In the genomic region with DNA sequence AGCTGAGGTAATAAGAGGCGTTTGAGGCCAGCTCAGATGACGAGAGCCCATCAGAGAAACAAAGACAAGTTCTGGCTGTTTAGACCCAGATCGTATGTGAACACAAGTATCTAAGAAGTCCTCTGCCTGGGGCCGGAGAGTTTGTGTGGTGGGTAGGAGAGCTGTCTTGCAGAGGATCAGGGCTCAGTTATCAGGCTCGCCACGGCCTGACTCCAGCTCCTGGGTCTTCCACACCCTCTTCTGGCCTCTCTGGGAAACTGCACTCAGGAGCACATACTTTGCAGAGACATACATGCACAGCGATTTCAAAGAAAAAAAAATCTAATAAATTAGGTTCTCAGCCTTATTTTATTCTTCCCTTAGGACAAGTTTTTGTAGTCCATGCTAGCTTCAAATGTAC, we compare ENCODE assay signal across 30 mouse cellular contexts. TPM values are rescaled to one million over a fixed set of nuclear protein-coding genes. Genes with fewer than 3 reads are reported as not detected.
DNase-seq lines count a peak whose midpoint lies in the region; ATAC-seq and TF ChIP-seq lines count a peak whose summit lies in the region.
"Had no signal": no experiment of that assay in that cellular context is flagged by ENCODE, and none has a peak within 500 bp of the region (broad histone marks: within the 10 kb centered on the region; RNA-seq: fewer than 3 reads in every experiment).

No protein-coding gene starts in this region.

- no peaks in the 10 kb centered on the region for H3K36me3 ChIP-seq in kidney, embryonic 15.5 days
- peaks cover 31% of the 10 kb centered on the region for H3K36me3 ChIP-seq in E14TG2a.4 (ENCODE audit: insufficient read depth, low read length)
- H3K36me3 ChIP-seq in MEL (ENCODE audit: control insufficient read depth in 1 of 2, insufficient read depth in 2 of 2, low read length in 2 of 2), result no peaks in the 10 kb centered on the region
- H3K36me3 ChIP-seq in intestine, embryonic 16.5 days (ENCODE audit: control insufficient read depth, insufficient read depth, low read length), result no peaks in the 10 kb centered on the region
- H3K36me3 ChIP-seq: embryonic facial prominence, embryonic 13.5 days; G1E; heart, embryonic 15.5 days; hindbrain, embryonic 13.5 days had no signal

- no peaks in the 10 kb centered on the region for H3K9me3 ChIP-seq in kidney, embryonic 15.5 days (replicated peaks)
- H3K9me3 ChIP-seq in E14TG2a.4 (ENCODE audit: low read length), result peaks cover 3% of the 10 kb centered on the region; the same call in 1 of the 2 replicates
- H3K9me3 ChIP-seq in MEL (replicated peaks; ENCODE audit: insufficient read depth, low read length), result no peaks in the 10 kb centered on the region
- H3K9me3 ChIP-seq in intestine, embryonic 16.5 days (ENCODE audit: control insufficient read depth, low read length), result no peaks in the 10 kb centered on the region
- H3K9me3 ChIP-seq: embryonic facial prominence, embryonic 13.5 days; forebrain, embryonic 13.5 days; G1E; heart, embryonic 15.5 days; hindbrain, embryonic 13.5 days had no signal

- H3K27me3 ChIP-seq in kidney, embryonic 15.5 days, result no peaks in the 10 kb centered on the region
- H3K27me3 ChIP-seq in E14TG2a.4 (ENCODE audit: insufficient read depth, low read length), result peaks cover 46% of the 10 kb centered on the region
- peaks cover 3 to 12% of the 10 kb centered on the region in 2 experiments for H3K27me3 ChIP-seq in MEL (ENCODE audit: control insufficient read depth in 1 of 2, insufficient read depth in 2 of 2, low read length in 2 of 2)
- H3K27me3 ChIP-seq in intestine, embryonic 16.5 days (replicated peaks; ENCODE audit: control insufficient read depth, insufficient read depth, low read length), result no peaks in the 10 kb centered on the region
- H3K27me3 ChIP-seq: embryonic facial prominence, embryonic 13.5 days; forebrain, embryonic 13.5 days; heart, embryonic 15.5 days; hindbrain, embryonic 13.5 days had no signal

- no peak for TF ChIP-seq EP300 in MEL (IDR thresholded peaks at IDR 0.05; ENCODE audit: low read depth in 1 of 2, low read length in 2 of 2)

- TF ChIP-seq CTCF in E14TG2a.4 (conservative IDR thresholded peaks at IDR 0.05; ENCODE audit: low read length) (peak; percentile 46), MEL (IDR thresholded peaks at IDR 0.05 in 2 of 3, conservative IDR thresholded peaks at IDR 0.05 in 1 of 3; ENCODE audit: control insufficient read depth in 1 of 3, insufficient read depth in 1 of 3, low read depth in 2 of 3, low read length in 3 of 3, poor library complexity in 1 of 3, severe bottlenecking in 1 of 3) (peak in 2 of 3 experiments; percentile 7 to 11; a peak in 1 of 6 replicates)
- no peak for TF ChIP-seq CTCF in left cerebral cortex, adult 2 months (IDR thresholded peaks at IDR 0.05)

- no peak for TF ChIP-seq POLR2A in MEL (IDR thresholded peaks at IDR 0.05; ENCODE audit: control insufficient read depth in 1 of 2, insufficient read depth in 1 of 2, low read depth in 1 of 2, low read length in 2 of 2, poor library complexity in 1 of 2)

- H3K79me2 ChIP-seq in MEL (ENCODE audit: control insufficient read depth, insufficient read depth, low read length, poor library complexity), result no peaks in the 10 kb centered on the region

- H3K4me3 ChIP-seq in kidney, embryonic 15.5 days (replicated peaks), result no peak overlapping the region
- H3K4me3 ChIP-seq in E14TG2a.4 (replicated peaks; ENCODE audit: low read length) (peak overlapping the region; percentile 74; the same call in 1 of the 2 replicates), MEL (ENCODE audit: control insufficient read depth in 1 of 2, insufficient read depth in 1 of 2, low read depth in 2 of 2, low read length in 2 of 2) (no peak overlapping the region)
- H3K4me3 ChIP-seq in intestine, embryonic 16.5 days (ENCODE audit: low read length), result no peak overlapping the region
- H3K4me3 ChIP-seq in left cerebral cortex, adult 2 months, result no peak overlapping the region
- H3K4me3 ChIP-seq: embryonic facial prominence, embryonic 13.5 days; forebrain, embryonic 13.5 days; heart, adult 2 months; heart, embryonic 15.5 days; hindbrain, embryonic 13.5 days had no signal

- H3K4me2 ChIP-seq in kidney, embryonic 15.5 days, result no peak overlapping the region
- no peak overlapping the region for H3K4me2 ChIP-seq in intestine, embryonic 16.5 days (ENCODE audit: low read depth, low read length)
- H3K4me2 ChIP-seq: embryonic facial prominence, embryonic 13.5 days; forebrain, embryonic 13.5 days; heart, embryonic 11.5 days; heart, embryonic 15.5 days; hindbrain, embryonic 13.5 days had no signal

- H3K27ac ChIP-seq in kidney, embryonic 15.5 days, result 0 out of 2 replicates have a peak overlapping the region, but pooled peaks have one; percentile 23
- H3K27ac ChIP-seq in MEL (ENCODE audit: control insufficient read depth, low read depth, low read length), result no peak overlapping the region
- no peak overlapping the region for H3K27ac ChIP-seq in intestine, embryonic 16.5 days (ENCODE audit: low read length)
- no peak overlapping the region for H3K27ac ChIP-seq in left cerebral cortex, adult 2 months
- H3K27ac ChIP-seq: embryonic facial prominence, embryonic 13.5 days; forebrain, embryonic 13.5 days; heart, adult 2 months; heart, embryonic 15.5 days; hindbrain, embryonic 13.5 days; hindbrain, postnatal 0 days had no signal

- no peak for ATAC-seq in kidney, embryonic 15.5 days (replicated peaks; ENCODE audit: low FRiP score)
- 0 out of 2 replicates have a peak, but pooled peaks have one; percentile 2 for ATAC-seq in intestine, embryonic 16.5 days
- ATAC-seq: CD4-positive, CD25-positive, alpha-beta regulatory T cell, adult 4 months; forebrain, embryonic 13.5 days; forebrain, postnatal 0 days; hindbrain, postnatal 0 days had no signal

- intact Hi-C loops in left cerebral cortex, adult 2 months (cut with DNase I), result no loop called here

- TF ChIP-seq RAD21 in MEL (IDR thresholded peaks at IDR 0.05; ENCODE audit: low read depth, low read length), result no peak

- WGBS in kidney, embryonic 15.5 days, result 92% methylated on average over 7 of the region's 7 CpGs
- WGBS in intestine, embryonic 16.5 days, result 90% methylated on average over 7 of the region's 7 CpGs

- H3K4me1 ChIP-seq in kidney, embryonic 15.5 days, result peaks cover 3% of the 10 kb centered on the region; the same call in 1 of the 2 replicates
- H3K4me1 ChIP-seq in E14TG2a.4 (replicated peaks; ENCODE audit: low read depth, low read length), result peaks cover 19% of the 10 kb centered on the region
- no peaks in the 10 kb centered on the region for H3K4me1 ChIP-seq in MEL (ENCODE audit: control insufficient read depth in 1 of 2, insufficient read depth in 2 of 2, low read length in 2 of 2)
- H3K4me1 ChIP-seq in intestine, embryonic 16.5 days (ENCODE audit: control insufficient read depth, insufficient read depth, low read length), result peaks cover 5% of the 10 kb centered on the region; the same call in 1 of the 2 replicates
- H3K4me1 ChIP-seq: forebrain, embryonic 13.5 days; heart, embryonic 15.5 days; hindbrain, embryonic 13.5 days had no signal

- no peak for DNase-seq in kidney, postnatal 36 days
- DNase-seq in MEL (ENCODE audit: low read depth, low spot score) (no peak), adipocyte (ENCODE audit: low spot score) (no peak)
- no peak for DNase-seq in right cerebral cortex, postnatal 14 days
- no peak for DNase-seq in left cerebral cortex, adult 2 months (ENCODE audit: extremely low spot score in 1 of 2, low spot score in 2 of 2)
- DNase-seq: adrenal gland, postnatal 10 days; B cell, adult 2 months; cerebellum, adult 11 months; cerebellum, adult 8-10 months; cerebellum, postnatal 25 days; forebrain, postnatal 0 days; gastrocnemius, postnatal 14 days; heart, adult 2 months; heart, postnatal 14 days had no signal

- no peak overlapping the region for H3K9ac ChIP-seq in kidney, embryonic 15.5 days
- no peak overlapping the region for H3K9ac ChIP-seq in MEL (ENCODE audit: control insufficient read depth, low read depth, low read length, poor library complexity, severe bottlenecking)
- H3K9ac ChIP-seq in intestine, embryonic 16.5 days (ENCODE audit: low read depth, low read length), result no peak overlapping the region
- H3K9ac ChIP-seq: embryonic facial prominence, embryonic 13.5 days; forebrain, embryonic 13.5 days; forebrain, postnatal 0 days; heart, embryonic 15.5 days; hindbrain, embryonic 13.5 days had no signal

RNA-seq across cellular contexts. Expression of a gene that starts 1.1 kb away (rescaled TPM):
- 0.19 and 0.24 TPM in 2 replicates for polyA plus RNA-seq in kidney, embryonic 15.5 days (2015; fragmentation: Nextera tagmentation; extraction: Ambion mirVana)
- total RNA-seq in MEL (2012; rRNA removed), result not detected in 2 replicates
- polyA plus RNA-seq in MEL (2012; ENCODE audit: insufficient read depth in 1 of 2, insufficient read length in 2 of 2, low read depth in 1 of 2, low replicate concordance in 2 of 2, missing spikeins in 1 of 2), result under 1 TPM in 1 of 2 experiments, not detected in 1; 0.06 TPM
- 0.09 and 0.17 TPM in 2 replicates for polyA plus RNA-seq in intestine, embryonic 16.5 days (2015; fragmentation: Nextera tagmentation; extraction: Ambion mirVana)
- total RNA-seq in left cerebral cortex, adult 2 months (2021), result not detected
- total RNA-seq: adrenal gland, postnatal 10 days; adrenal gland, postnatal 4 days; forebrain, postnatal 0 days; G1E; gastrocnemius, adult 18-20 months; gastrocnemius, postnatal 14 days; heart, adult 2 months; heart, postnatal 14 days; hematopoietic stem cell, adult 5-6 weeks; hindbrain, postnatal 0 days had no signal
- polyA plus RNA-seq: brain, embryonic 14.5 days; cortical plate, adult 2 months; forebrain, embryonic 13.5 days; forebrain, postnatal 0 days; G1E; hindbrain, embryonic 13.5 days; hindbrain, postnatal 0 days had no signal

RNA-seq across cellular contexts. Expression of a gene that starts 28.9 kb away (rescaled TPM):
- 58.7 and 62.6 TPM in 2 replicates for polyA plus RNA-seq in kidney, embryonic 15.5 days (2015; fragmentation: Nextera tagmentation; extraction: Ambion mirVana)
- 35.0 and 47.6 TPM in 2 replicates for total RNA-seq in MEL (2012; rRNA removed)
- polyA plus RNA-seq in MEL (2012; ENCODE audit: insufficient read depth in 1 of 2, insufficient read length in 2 of 2, low read depth in 1 of 2, low replicate concordance in 2 of 2, missing spikeins in 1 of 2), result 10 to 100 TPM in 1 of 2 experiments, not detected in 1; 64.2 TPM
- 106 and 107 TPM in 2 replicates for polyA plus RNA-seq in intestine, embryonic 16.5 days (2015; fragmentation: Nextera tagmentation; extraction: Ambion mirVana)
- total RNA-seq in left cerebral cortex, adult 2 months (2021), result 1 to 10 TPM; 7.9 to 9.1 TPM
- total RNA-seq: G1E had no signal
- polyA plus RNA-seq: G1E had no signal

RNA-seq across cellular contexts. Expression of a gene that starts 35.7 kb away (rescaled TPM):
- polyA plus RNA-seq in kidney, embryonic 15.5 days (2015; fragmentation: Nextera tagmentation; extraction: Ambion mirVana), result 4.4 and 4.8 TPM in 2 replicates
- total RNA-seq in MEL (2012; rRNA removed), result 0.07 TPM in 1 of 2 replicates, not detected in the other
- under 1 TPM in 1 of 2 experiments, not detected in 1; 0.50 TPM for polyA plus RNA-seq in MEL (2012; ENCODE audit: insufficient read depth in 1 of 2, insufficient read length in 2 of 2, low read depth in 1 of 2, low replicate concordance in 2 of 2, missing spikeins in 1 of 2)
- 5.0 and 7.6 TPM in 2 replicates for polyA plus RNA-seq in intestine, embryonic 16.5 days (2015; fragmentation: Nextera tagmentation; extraction: Ambion mirVana)
- 1 to 10 TPM; 2.5 to 2.7 TPM for total RNA-seq in left cerebral cortex, adult 2 months (2021)
- polyA plus RNA-seq: CD4-positive, CD25-positive, alpha-beta regulatory T cell, adult 4 months; G1E had no signal

RNA-seq across cellular contexts. Expression of a gene that starts 47.9 kb away (rescaled TPM):
- polyA plus RNA-seq in kidney, embryonic 15.5 days (2015; fragmentation: Nextera tagmentation; extraction: Ambion mirVana), result 1.8 and 2.8 TPM in 2 replicates
- not detected in 2 replicates for total RNA-seq in MEL (2012; rRNA removed)
- polyA plus RNA-seq in MEL (2012; ENCODE audit: insufficient read depth in 1 of 2, insufficient read length in 2 of 2, low read depth in 1 of 2, low replicate concordance in 2 of 2, missing spikeins in 1 of 2), result under 1 TPM in 1 of 2 experiments, not detected in 1; 0.46 TPM
- polyA plus RNA-seq in intestine, embryonic 16.5 days (2015; fragmentation: Nextera tagmentation; extraction: Ambion mirVana), result 2.0 and 2.3 TPM in 2 replicates
- not detected for total RNA-seq in left cerebral cortex, adult 2 months (2021)
- total RNA-seq: forebrain, postnatal 0 days; hindbrain, postnatal 0 days had no signal
- polyA plus RNA-seq: cortical plate, adult 2 months; G1E had no signal

RNA-seq across cellular contexts. Expression of a gene that starts 53.1 kb away (rescaled TPM):
- polyA plus RNA-seq in kidney, embryonic 15.5 days (2015; fragmentation: Nextera tagmentation; extraction: Ambion mirVana), result 5.4 and 6.1 TPM in 2 replicates
- 2.1 and 2.5 TPM in 2 replicates for total RNA-seq in MEL (2012; rRNA removed)
- polyA plus RNA-seq in MEL (2012; ENCODE audit: insufficient read depth in 1 of 2, insufficient read length in 2 of 2, low read depth in 1 of 2, low replicate concordance in 2 of 2, missing spikeins in 1 of 2), result 1 to 10 TPM in 1 of 2 experiments, not detected in 1; 5.2 TPM
- polyA plus RNA-seq in intestine, embryonic 16.5 days (2015; fragmentation: Nextera tagmentation; extraction: Ambion mirVana), result 13.3 and 14.4 TPM in 2 replicates
- 1 to 10 TPM; 5.0 to 6.0 TPM for total RNA-seq in left cerebral cortex, adult 2 months (2021)
